Mouse (Mus musculus) heart, postnatal 4 days (tissue): ENCODE measurements around the gene Fryl. TPM values are rescaled to one million over a fixed set of nuclear protein-coding genes. Genes with fewer than 3 reads are reported as not detected.
A peak's percentile ranks its signal among the peaks of the same experiment; 100 is the strongest.

ENCODE experiments used
- DNase-seq: peaks from one replicate; pipeline ENCODE4 v3.0.0; 2021
- total RNA-seq, 2 experiments: library from RNA; stranded (reverse); gene quantifications; 2 replicates each; pipeline ENCODE4 v1.2.3; 2021

Gene Fryl
- total RNA-seq, 2 experiments from 2014 or later: 57.0 to 57.9 TPM

DNA sequence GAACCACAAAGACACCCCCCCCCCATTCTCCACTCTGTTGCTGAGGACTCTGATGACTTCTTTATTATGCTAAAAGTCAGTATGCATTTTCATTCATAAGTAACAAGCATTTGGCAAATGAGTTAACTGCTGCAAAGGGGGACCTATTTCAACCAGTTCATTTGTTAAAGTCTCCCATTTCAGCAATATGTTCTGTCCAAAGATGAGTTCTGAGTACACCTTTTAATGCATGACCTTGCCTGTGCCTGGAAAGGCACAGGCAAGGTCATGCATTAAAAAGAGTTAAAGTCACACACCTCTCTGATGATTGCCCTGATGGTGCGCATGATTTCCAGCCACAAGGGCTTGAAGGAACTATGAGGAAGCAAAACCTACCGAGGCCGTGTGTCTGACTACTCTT, 36.7 kb downstream of the Fryl start:
- no peak for DNase-seq

DNA sequence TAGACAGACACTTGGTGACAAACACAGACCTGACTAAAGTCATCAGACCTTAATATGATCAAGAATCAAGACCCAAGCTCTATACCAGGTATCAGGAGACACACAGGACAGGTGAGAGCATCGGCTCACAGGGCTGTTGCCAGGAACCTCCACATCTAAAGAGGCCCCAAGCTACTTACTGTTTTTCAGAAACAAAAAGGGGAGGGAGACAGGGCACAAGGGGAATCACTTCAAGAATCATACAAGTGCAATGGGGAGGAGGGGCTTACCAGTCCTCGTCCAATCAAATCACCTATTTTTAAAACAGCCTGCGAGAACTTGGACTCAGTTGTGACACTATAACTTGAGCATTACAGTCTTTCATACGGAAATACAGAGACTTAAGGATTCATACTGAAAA, 38.4 kb downstream of the Fryl start:
- DNase-seq: no peak

DNA sequence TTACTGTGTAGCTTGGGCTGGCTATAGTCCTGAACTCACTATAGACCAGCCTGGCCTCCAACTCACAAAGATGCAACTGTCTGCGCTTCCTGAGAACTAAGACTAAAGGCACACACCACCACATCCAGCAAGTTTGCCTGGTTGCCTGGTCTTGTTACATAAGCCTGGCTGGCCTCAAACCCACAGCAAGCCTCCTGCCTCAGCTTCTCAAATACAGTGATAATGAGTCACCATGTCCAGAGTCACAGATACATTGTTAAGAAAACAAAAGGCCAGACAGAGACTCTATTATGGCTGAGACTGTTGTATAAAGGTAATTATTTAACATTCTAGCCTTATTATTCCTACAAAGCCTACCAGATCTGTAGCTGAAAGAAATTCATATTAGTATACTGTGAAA, 39.3 kb downstream of the Fryl start:
- no peak for DNase-seq

- no peak for DNase-seq
Observed at GRCm38 (mm10) chr5:73216014-73216413, 40.4 kb downstream of the Fryl start.

GRCm38 (mm10) chr5:73212446-73212845, 44.0 kb downstream of the Fryl start:
- no peak for DNase-seq

DNA sequence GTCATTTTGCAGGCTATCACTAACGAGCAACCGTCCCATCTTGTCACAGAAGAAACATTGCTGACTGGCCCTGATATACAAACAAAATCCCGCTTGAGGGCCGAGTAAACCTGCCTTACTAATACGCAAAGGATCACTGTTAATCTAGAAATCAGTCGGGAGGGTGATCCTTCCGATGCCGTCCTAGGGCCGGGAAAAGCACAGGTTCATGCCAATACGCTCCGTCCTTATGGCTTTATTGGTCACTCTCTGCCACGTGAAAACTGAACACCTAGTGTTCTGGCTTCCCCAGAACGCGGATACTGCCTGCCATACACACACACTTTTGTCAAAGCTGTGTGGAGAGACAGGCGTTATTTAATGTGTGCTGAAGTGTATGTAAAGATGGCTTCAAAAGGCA, 44.5 kb downstream of the Fryl start:
- DNase-seq: no peak

DNA sequence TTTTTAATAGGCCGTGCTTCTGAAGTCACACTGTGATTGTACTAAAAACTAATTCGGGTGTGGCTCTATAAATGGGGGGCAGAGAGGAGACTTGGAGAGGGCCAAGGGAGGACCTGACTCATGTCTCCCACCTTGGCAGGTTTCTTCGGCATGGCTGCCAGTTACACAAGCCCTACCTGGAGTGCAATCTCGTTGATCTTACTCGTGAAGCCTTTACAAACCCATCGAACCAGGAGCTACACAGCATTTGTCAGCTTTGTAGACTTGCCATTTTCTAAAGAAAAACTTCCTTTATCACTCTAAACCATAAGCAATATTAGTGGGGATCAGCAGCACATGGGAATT, 45.5 kb downstream of the Fryl start:
- DNase-seq: no peak

GRCm38 (mm10) chr5:73210127-73210970, 46.1 kb downstream of the Fryl start:
- no peak for DNase-seq

DNA sequence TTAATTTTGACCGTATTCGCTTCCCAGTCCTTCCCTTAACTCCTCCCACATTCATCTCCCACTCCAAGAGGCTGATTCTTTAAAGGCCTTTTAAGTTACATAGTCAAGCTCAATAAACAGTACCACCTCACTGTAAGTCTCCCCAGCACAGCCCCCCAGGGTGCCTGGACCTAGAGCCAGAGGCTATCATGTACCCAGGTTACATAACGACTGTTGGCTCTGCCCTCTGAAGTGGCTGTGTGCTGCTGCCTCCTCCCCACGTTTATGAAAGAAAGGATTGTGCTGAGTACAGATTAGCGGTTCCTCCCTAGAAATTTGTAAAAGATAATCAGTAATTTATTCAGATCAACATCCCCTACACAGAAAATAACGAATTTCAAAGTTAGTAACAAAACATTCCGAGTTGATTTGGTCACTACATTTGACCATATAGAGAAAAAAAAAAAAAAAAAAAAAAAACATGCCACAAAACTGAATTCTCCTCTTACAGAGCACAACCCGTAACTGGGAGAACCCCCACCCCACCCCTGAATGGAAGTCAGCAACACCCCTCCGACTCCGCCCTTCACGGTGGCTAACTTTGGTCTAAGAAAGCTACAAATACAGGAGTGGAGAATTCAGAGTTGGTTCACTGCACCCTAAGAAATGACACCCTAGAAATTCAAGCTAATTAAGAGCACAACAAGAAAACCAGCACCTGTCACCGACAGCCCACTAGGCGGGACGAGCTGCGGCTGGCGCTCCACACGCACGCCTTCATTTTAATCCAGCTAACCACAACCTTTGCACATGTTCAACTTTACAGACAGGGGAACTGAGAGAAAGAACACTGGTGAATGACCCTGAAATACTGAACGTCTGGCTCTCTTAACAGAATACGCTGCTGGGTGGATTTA, 47.0 kb downstream of the Fryl start:
- no peak for DNase-seq

DNA sequence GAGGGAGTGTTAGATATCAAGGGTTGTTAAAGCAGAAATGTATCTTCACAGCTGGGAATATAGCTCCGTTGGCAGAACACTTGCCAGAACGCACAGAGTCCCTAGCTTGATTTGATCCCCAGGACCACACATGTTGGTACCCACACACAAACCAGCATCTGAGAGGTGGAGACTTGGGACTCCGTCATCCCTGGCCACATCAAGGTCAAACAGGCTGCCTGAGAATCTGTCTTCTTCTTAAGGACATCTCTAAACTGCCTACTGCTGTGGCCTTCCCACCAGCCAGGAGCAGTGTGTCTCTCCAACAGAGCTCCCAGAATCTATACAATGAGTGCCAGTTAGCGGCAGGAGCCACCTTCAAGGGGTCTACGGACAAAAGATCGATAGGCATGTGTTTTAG, 47.8 kb downstream of the Fryl start:
- DNase-seq: no peak

DNA sequence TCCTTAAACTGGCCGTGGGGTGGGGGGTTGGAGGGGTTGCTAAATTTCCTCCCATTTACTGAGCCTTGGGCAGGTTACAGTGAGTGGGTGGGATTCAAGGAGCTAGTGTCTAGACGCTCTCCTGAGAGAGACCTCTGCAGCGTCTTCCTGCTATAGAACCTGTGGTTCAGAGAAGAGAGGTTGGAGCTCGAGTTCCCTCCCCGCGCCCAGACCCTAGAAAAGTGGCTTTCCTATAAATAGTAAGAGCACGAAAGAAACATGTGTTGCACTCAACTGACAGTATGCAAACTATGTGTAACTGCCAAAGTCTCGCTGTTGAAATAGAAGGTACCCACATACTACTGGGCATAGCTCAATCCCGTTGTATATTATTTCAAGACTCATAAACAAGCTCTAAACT, 49.7 kb downstream of the Fryl start:
- no peak for DNase-seq

DNA sequence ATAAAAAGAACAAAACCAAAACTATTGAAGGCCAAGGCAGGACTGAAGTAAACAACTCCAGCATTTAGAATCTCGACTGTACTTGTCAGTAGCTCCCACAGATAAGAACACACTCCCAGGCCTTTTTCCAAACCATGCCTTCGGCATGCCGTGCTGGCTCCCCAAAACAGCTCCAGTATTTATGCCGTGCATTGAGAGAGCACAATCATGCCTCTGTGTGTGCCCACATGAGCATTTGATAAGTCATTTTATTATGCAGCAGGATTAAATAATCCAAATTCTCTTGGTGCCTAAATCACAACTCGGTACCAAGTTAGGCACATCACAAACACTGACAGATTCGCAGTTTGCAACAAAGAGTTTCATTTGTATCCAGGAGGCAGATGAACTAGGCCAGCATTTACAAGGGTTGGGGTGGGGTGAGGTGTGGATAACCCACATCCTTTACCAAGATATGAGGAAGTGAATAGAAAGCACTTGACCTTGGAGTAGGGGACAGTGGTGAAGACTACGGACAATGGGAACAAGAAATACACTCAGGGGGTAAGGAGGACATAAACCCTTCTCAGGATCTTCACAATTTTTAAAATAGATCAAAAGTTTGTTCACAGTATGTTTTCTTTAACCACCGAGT, 50.3 kb downstream of the Fryl start:
- no peak for DNase-seq

GRCm38 (mm10) chr5:73205050-73205449, 51.4 kb downstream of the Fryl start:
- DNase-seq: no peak

DNA sequence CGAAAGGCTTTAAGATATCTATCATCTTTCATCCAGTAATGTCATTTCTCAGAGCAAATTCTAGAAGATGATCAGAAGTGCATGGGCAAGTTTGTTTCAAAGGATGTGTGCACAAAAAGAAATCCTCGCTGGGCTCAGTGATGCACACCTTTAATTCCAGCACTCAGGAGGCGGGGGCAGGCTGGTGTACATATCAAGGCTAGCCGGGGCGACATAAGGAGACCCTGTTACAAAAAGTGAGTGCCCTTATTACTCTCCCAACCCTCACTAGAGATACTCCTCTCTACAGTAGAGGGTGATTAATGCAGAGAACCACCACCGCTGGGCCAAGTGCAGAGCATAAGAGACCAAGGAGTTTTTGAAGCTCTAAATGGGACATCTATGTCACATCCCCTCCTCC, 53.9 kb downstream of the Fryl start:
- no peak for DNase-seq

DNA sequence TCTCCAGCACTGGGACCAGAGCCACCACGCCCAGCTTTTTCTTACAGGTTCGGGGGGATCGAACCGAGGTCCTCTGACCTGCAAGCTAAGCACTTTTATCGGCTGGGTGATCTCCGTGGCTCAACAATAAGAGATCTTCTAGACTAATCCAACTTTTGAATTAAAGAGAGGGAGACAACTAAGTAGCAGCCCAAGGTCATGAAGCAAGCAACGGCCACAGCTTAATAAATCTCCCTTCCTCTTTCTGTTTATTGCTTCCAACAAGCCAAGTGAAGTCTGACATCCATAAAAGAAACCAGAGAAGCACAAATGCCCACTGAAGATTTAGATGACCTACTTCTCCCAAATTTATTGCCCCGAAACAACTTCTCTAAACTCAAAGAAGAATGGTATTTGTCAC, 54.3 kb downstream of the Fryl start:
- no peak for DNase-seq

DNA sequence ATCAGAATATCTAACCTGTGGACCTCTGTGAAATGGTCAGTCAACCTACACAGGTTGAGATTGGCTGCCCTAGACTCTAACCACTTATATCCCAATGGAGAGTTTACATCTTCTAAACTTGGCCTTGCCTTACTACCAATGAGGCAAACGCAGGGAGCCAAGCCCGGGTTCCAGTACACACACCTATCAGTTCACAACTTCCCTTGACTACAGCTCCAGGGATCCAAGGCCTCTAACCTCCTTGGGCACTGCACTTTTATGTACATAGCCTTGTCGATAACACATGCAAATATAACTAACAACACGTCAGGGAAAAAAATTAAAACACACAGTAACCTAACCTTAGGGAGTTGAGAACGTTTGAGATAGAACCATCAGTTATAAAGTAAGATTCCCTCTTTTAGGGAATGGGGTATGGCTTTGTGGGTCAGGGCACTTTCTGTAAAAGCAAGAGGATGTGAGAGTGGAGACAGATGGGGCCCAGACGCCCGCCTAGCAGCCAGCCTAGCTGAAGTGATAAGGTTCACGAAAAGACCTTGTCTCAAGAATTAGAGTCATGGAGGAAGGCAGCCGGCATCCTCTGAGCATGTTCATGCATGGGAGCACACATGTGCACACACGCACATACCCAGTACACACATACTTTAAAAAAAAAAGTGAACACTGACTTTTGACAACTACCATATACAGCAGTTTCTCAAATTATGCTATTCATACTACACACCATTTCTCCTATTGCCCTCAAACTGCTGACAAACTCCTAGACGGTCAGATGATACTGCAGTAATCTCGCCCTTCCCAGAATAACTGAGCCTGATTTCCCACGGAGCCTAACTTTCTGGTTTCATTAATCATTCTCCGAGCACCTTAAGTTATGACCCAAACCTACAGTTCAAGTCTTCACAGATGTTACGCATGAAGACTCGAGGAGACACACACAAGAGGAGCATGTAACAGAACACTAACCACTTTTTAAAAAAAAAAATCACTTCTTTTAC, 55.7 kb downstream of the Fryl start:
- no peak for DNase-seq

DNA sequence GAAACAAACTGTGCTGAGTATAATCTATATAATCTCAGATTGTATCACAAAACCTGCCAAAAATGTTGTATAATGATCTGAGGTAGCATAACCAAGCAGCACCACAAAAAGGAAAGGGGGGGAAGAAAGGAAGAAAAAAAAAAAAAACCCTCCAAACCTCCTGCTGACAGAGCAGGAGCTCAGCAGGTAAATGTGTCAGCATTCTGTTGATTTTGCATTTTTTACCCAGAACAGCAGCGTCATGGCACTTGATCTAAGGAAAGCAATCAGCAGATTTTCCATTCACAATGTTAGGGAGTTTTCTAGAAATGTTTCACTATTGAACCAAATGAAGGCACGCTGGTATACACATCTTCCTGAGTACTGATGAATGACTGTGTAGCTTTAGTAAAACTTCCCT, 56.8 kb downstream of the Fryl start:
- DNase-seq: no peak

- DNase-seq: no peak
Observed at GRCm38 (mm10) chr5:73198690-73199089, 57.7 kb downstream of the Fryl start.

DNA sequence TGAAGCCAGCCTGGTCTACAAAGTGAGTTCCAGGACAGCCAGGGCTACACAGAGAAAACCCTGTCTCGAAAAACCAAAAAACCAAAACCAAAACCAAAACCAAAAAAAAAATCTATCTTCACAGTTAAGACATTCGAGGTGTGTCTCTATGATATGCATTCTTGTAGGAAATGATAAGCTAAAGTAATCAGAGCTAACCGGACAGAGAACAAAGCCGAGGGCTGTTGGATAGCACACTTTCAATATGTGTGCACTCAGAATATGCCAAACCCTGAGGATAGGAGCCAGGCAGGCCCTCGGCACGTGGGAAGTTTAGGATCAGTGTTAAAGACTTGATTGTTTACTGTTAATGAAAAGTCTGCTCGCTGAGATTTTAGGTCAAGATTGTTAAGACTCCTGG, 58.6 kb downstream of the Fryl start:
- no peak for DNase-seq

DNA sequence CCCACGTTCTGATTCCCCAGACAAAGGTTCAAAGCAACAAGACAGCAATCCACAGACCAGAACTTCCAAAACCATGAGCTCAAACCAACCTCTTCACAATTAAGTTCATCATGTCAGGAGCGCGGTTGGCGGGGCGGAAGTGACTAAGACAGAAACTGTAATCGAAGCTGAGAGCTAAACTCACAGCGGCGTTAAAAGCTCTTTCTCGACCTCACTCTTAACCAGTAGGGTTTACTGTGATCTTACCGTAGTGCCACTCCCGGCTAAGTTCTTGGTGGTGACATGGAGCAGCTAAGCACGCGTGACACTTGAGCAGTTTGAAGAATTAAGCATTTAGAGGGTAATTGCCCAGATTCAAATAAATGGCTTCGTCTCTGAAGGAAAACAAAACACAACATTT, 61.7 kb downstream of the Fryl start:
- DNase-seq: no peak

DNA sequence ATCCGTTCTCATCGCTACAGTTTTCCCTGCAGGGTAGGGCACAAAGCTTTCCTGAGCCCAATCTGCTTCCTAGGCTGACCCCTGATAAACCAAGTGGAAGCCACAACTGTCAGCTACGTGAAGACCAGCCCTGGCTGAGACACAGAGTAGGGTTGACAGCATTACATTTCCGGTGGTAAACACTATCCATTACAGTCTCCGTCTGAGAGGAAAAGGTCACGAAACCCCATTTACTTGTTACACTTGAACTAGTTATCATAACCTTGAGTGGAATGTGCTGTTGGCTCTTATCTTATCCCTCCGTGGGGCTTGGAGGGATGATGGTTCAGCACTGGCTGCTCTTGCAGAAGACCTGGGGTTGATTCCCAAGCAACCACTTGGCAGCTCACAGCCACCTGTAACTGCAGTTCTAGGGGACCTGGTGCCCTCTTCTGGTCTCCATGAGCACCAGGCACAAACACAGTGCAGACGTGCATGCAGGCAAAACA, 62.3 kb downstream of the Fryl start:
- no peak for DNase-seq

- DNase-seq: peak; percentile 31
Observed at GRCm38 (mm10) chr5:73193627-73194026, 62.8 kb downstream of the Fryl start.
